Mouse (Mus musculus) testis, postnatal 14 days (tissue): ENCODE measurements around the gene Igfbp5.

ENCODE experiments used
- DNase-seq: peaks from one replicate; pipeline ENCODE4 v3.0.0; 2021; ENCODE audit warnings: low spot score

The Igfbp5 gene

GRCm38 (mm10) chr1:72809951-72810675 lies 64.6 kb downstream of the Igfbp5 start:
- DNase-seq = no peak

GRCm38 (mm10) chr1:72809304-72809703 lies 65.4 kb downstream of the Igfbp5 start:
- DNase-seq = no peak
